Mouse (Mus musculus) frontal cortex, adult 2 months (tissue): Measurements from ENCODE around the gene Pyroxd1. TPM values are rescaled to one million over a fixed set of nuclear protein-coding genes. Genes with fewer than 3 reads are reported as not detected.
"Not testable (repeated sequence)": the region's sequence is repeated elsewhere in the genome, so short reads cannot be mapped to it uniquely, and the experiment has no call there.

Source experiments
- DNase-seq, 2 experiments: peaks; one replicate each; pipeline ENCODE4 v3.0.0; 2022; ENCODE audit warnings: low spot score in 1 of 2; ENCODE audit errors: extremely low spot score in 1 of 2
- polyA plus RNA-seq: library from polyadenylated mRNA; depleted of rRNA; stranded (reverse); fragments of >200 nt; gene quantifications from 2 replicates; pipeline ENCODE4 v1.2.3, GENCODE M21; 2012; rRNA removed

Pyroxd1 gene
- polyA plus RNA-seq: 11.0 and 12.4 TPM in 2 replicates

DNA sequence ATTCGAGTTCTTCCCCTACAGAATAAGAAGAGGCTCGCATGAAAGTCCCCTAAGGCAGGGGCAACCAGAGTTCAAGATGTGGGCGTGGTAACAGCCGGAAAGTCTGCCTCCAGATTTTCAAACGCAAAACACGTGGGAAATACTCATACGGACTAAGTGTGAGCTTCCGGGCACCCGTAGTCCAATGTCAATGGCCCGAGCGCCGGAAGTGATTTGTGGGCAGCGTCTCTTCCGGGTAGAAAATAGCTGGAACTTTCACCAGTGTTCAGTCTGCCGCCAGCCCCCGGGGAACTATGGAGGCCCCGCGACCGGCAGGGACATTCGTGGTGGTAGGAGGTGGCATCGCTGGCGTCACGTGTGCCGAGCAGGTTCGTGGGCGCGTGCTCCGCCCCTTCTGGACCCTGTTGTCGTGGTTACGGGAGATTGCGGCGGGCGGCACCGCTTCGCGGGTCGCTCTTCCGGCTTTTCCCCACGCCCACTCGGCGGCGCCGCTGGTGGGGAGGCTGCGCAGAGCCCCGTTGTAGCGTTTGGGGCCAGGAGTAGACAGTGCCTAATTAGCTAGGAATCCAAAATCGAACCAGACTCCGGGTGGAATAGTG lies at the start of gene Pyroxd1:
Pyroxd1 (plus strand) TSS at position 215 of the 599 bp plus-strand sequence.
- peak; percentile 79 to 91 for DNase-seq

DNA sequence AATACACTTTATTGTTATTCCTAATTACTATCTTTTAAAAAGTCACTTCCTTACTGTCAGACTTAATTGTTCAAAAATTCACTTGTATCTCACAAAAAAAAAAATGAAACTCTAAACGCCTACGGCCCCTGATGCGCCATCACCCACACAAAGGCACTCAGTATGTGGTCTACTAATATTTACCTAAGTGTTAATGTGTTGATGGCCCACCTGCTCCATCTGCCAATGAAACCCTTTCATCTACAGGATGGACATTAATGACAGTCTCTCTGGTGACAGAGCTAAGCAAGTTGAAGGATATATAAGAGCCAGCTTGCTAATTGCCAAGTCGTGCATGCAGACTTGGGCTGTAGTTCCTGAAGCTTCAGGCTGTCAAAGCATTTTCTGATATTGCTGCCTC lies 47.4 kb upstream of the Pyroxd1 start, which contains the start of gene Iapp:
Iapp (plus strand) TSS at position 326 of the 400 bp plus-strand sequence.
- no peak for DNase-seq

DNA sequence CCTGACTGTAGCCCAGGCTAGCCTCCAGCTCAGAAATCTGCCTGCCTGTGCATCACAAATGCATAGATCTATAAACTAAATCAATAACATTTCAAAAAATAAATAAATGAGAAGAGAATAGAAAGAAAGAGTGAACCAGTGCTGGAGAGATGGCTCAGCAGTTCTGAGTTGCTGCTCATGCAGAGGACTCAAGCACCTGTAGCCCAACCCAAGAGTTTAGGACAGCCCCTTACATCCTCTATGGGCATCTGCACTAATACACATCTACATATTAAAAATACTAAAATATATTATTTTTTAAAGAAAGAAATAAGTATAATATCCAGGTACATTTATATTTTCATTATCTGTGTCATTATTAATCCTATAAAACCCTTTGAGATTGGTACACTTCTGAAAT lies 40.4 kb upstream of the Pyroxd1 start:
- no peak for DNase-seq

DNA sequence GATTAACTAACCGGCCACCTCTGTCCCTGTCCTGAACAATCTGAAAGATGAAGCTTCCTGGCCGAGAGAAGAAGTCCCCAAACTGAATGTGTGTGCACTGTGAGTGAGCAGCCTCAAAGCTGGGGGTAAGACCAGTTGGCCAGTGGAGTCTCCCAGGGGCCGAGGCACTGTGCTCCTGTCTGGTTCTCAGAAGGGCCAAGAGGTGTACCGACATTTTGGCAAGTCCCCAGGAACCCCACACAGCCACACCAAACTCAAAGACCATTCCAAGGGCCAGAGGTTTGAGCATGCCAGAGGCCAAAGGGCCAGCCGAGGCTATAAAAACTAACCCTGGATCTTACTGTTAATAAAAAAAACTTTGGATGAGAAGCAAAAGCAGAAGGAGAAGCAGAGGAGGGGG lies 31.2 kb upstream of the Pyroxd1 start:
- no peak for DNase-seq

GRCm38 (mm10) chr6:142317106-142317505 lies 28.3 kb upstream of the Pyroxd1 start:
- no peak for DNase-seq

DNA sequence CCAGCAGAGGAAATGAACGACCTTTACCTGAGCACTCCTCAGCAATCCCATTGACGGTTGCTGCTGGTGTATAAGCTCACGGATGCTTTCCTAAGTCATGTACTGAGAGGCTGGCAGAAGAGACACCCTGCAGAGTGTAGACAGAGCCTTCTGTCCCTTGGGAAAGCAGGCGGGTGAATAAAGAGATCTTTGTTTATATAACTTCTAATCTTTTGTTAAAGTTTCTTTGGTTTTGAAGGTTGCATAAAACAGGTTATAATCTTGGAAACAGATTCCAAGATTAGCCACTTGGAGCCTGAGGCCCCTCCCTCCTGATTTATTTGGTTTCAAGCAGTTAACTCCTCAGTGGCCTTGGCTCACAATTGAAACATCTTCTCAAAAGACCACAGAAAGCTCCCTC lies 22.6 kb upstream of the Pyroxd1 start, which contains the start of gene Slco1a5:
Slco1a5 (minus strand) TSS at position 101 of the 400 bp plus-strand sequence.
- DNase-seq: no peak

GRCm38 (mm10) chr6:142326598-142326997 lies 18.9 kb upstream of the Pyroxd1 start:
- no peak for DNase-seq

GRCm38 (mm10) chr6:142329201-142329600 lies 16.3 kb upstream of the Pyroxd1 start:
- no peak for DNase-seq

DNA sequence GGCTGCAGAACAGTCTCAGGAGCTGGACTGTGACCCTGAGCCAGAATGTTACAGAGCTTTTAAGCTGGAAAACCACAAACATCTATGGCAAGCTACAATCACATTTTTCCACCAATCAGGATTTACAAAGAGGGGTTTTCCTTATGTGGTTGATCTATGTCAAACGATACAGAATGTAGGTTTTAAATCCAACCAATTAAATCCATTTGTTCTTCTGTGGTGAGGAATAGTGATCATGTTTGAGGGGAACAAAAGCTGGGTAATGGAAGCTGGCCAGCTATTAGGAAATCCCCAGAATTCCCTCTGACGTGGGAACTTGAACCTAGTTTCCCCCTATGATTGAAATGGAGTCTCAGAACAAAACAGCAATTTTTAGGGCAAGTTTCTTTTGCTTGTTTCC lies 6.5 kb upstream of the Pyroxd1 start:
- no peak for DNase-seq

DNA sequence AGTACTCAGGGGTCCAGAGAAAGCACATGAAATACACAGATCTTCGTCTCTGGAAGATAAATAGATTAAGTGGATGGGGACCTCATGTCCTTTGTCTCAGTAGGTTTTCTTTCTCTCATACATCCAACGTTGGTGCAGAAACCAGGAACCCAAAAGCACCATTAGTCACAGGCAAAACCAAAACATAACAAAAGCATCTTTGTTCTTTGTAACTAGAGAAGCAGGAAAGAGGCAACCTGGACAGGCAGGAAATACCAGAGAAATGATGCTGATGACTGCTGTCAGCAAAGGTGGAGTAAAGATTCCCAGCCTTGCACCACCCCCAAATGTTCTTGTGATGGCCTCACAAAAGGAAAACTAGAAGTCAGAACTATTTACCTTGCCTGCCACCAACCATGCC lies 5.9 kb upstream of the Pyroxd1 start:
- no peak for DNase-seq

GRCm38 (mm10) chr6:142343561-142343960 lies 1.9 kb upstream of the Pyroxd1 start:
- DNase-seq: peak in 1 of 2 experiments; percentile 73

DNA sequence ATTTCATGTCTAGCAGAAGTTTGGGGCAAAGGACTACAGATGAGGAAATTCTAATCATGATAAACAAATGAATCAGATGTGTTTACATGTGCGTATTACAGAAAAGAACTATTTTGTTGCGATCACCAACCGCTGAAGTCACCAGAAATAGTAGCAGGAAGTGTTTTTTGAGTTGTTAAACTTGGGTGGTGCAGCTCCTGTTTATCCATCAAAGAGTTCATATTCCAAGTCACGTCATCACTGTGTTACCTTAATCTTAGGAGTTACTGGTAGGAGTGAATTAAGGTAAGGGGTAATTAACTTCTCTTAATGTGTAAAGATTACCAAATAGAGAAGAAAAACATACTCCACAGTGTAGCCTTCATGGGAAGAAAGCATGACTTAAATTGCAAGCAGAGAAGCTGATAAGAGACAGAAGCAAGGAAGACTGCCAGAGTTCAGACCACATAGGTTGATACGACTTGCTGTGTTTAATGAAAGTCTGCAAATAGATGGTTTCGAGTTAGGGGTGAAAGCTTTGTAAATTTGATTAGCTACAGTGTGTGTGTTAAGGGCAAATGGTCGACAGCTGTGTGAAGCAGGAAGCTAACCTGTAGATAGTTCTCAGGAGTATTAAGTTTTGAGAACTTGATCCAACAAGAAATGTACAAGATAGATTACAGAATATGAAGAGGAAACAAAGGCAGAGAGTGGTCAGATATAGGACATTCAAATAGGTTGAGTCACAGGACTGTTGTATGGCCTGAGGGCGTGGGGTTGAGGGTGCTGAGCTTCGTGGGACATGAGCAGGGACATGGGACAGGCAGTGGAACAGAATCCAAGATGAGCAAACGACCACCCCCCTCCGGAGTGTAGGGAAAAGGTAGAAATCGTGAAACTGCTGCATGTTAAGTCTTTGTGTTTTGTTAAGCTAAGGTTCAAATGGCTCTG lies 992 bp downstream of the Pyroxd1 start:
- DNase-seq: no peak

DNA sequence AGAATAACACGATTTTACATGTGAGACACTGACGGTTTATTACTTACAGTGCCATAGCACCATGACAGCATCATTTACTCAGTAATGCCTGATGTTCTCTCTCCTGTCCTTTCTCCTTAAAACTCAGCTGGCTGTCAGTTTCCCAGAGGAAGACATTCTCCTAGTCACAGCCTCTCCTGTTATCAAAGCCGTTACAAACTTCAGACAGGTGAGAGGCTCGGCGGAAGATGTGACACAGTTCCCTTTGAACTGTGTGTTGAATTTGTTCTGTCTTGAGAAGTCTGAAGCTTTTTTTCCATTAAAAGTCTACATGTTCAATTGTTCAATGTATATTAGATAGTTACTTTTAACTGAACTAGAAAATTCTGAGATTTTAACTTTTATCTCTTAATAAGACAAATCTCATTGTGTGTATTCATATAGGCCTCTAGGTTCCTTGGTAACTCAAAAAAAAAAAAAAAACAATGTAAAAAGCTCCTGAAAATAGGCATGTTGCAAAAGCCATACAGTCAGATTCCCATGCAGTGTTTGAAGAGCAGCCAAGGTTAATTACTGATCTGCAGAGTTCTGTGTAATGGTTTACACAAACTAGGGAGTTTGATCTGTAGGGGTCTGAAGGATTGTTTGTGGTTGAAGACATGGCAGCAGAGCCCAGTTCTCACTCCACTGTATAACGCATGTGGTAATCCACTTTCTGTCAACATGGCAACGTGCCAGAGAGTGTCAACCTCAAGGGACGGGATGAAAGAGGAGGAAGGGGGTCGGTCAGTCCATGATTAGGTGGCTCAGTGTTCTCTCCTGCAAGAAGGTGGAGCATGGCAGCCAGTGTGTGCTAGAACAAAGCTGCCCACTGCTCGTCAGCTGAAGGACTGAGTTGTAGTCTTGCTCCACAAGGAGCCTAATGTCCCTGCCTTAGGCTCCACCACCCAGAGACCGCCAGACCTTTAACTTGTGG lies 2.3 kb downstream of the Pyroxd1 start:
- DNase-seq: no peak

DNA sequence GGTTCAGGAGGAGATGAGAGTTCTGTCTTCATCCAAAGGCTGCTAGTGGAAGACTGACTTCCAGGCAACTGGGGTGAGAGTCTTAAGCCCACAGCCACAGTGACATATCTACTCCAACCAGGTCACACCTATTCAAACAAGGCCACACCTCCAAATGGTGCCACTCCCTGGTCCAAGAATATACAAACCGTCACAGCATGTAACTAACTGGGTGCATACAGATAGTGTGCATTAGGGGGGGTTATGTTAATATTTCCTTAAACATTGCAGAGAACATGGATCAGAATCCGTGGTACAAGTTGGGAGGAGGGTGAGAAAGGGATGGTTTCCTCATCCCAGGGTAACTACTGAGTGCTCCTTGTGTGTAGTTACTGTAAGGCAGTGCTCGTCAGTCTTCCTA lies 6.6 kb downstream of the Pyroxd1 start:
- DNase-seq: not testable (repeated sequence)

- no peak for DNase-seq
Measured at GRCm38 (mm10) chr6:142357106-142357505, 11.7 kb downstream of the Pyroxd1 start.

GRCm38 (mm10) chr6:142362036-142362435 lies 16.6 kb downstream of the Pyroxd1 start:
- DNase-seq: no peak

DNA sequence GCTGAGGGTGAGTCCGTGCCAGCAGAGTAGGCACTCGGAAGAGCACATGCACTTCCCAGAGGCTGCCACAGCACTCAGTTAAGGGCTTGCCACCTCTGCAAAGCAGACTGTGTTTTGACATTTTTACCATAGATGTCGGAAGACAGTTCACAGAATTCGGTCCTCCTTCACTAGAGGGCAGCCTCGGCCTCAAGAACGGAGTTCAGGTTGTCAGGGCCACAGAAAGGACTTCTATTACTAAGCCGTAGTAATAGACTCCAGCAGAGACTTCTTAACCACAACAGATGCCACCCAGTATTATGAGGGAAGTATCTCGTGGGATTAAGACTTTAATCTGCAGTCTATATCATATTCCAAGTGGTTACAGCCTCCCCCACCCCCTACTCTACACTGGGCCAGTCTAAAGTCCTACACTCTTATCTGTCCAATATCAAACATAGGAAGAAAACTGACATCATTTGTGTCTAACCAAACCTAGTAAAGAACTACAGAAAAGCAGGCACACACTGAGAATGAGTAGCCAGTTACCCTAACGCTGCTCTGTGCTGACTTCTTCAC lies 17.6 kb downstream of the Pyroxd1 start:
- peak in 1 of 2 experiments; percentile 31 for DNase-seq

- DNase-seq: no peak
Measured at GRCm38 (mm10) chr6:142365742-142366472, 20.5 kb downstream of the Pyroxd1 start.

DNA sequence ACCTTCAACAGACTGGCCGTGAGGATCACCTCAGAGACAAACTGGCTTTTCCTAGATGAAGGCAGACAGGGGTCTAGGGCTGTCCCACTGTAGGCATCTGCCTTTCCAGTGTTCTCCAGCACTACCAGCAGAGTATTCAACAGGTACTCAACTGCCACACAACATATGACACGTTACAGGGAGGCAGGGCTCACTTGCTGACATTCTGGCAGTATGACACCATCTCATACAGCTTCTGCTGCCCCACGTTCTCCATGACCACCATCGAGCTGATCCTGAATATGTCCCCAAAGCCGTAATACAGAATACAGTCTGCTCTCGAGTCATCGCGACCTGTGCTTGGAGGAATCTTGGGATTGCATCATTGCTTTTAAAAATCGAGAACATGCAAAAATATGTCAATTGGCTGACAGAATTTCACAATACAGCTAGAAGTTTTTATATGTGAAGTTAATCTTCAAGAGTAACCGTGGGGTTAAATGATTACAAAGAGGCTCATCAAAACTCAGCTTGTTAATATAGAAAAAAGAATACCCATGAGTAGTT lies 21.1 kb downstream of the Pyroxd1 start:
- DNase-seq: no peak
